Mouse (Mus musculus): ENCODE results near the gene Trio. TPM values are rescaled to one million over a fixed set of nuclear protein-coding genes. Genes with fewer than 3 reads are reported as not detected.
"Not testable (repeated sequence)": the region's sequence is repeated elsewhere in the genome, so short reads cannot be mapped to it uniquely, and the experiment has no call there.

The Trio gene
- polyA plus RNA-seq, 1 experiment from 2014 or later: 17.4 TPM

GRCm38 (mm10) chr15:27724298-27724697 is 301.4 kb downstream of the Trio start:
- Histone ChIP-seq H3K27me3 (ENCODE audit: insufficient read depth, low read length) (no peaks in the 10 kb centered on the region), H3K9me3 (replicated peaks; ENCODE audit: low read length) (no peaks in the 10 kb centered on the region), H3K4me3 (replicated peaks; ENCODE audit: low read depth, low read length) (no peak overlapping the region), H3K9ac (ENCODE audit: low read depth, low read length) (no peak overlapping the region), H3K36me3 (ENCODE audit: insufficient read depth, low read length) (no peaks in the 10 kb centered on the region; the same call in 1 of the 2 replicates), H3K27ac (peak overlapping the region; percentile 71; the same call in 1 of the 2 replicates), H3K4me2 (ENCODE audit: low read length) (peak overlapping the region; percentile 6; the same call in 1 of the 2 replicates), H3K4me1 (replicated peaks; ENCODE audit: insufficient read depth, low read length) (no peaks in the 10 kb centered on the region)
- TF ChIP-seq CTCF (IDR thresholded peaks at IDR 0.05; ENCODE audit: low read depth): no peak
- DNase-seq (ENCODE audit: low spot score): peak; percentile 52
- WGBS: 27% methylated on average over 6 of the region's 6 CpGs
- no peak; the same call in 1 of the 2 replicates for ATAC-seq (replicated peaks; ENCODE audit: low FRiP score, low read depth)

GRCm38 (mm10) chr15:27723746-27724145 is 301.9 kb downstream of the Trio start:
- no peaks in the 10 kb centered on the region for H3K27me3 ChIP-seq (ENCODE audit: insufficient read depth, low read length)
- no peak overlapping the region for H3K4me3 ChIP-seq (replicated peaks; ENCODE audit: low read depth, low read length)
- ATAC-seq (replicated peaks; ENCODE audit: low FRiP score, low read depth) (peak; percentile 33; the same call in 1 of the 2 replicates), DNase-seq (ENCODE audit: low spot score) (no peak)
- H3K4me1 ChIP-seq (replicated peaks; ENCODE audit: insufficient read depth, low read length): no peaks in the 10 kb centered on the region
- no peak overlapping the region for H3K27ac ChIP-seq
- 57% methylated on average over 6 of the region's 6 CpGs for WGBS
- no peaks in the 10 kb centered on the region; the same call in 1 of the 2 replicates for H3K36me3 ChIP-seq (ENCODE audit: insufficient read depth, low read length)
- no peak overlapping the region for H3K4me2 ChIP-seq (ENCODE audit: low read length)
- no peak for TF ChIP-seq CTCF (IDR thresholded peaks at IDR 0.05; ENCODE audit: low read depth)
- H3K9me3 ChIP-seq (replicated peaks; ENCODE audit: low read length): no peaks in the 10 kb centered on the region
- no peak overlapping the region for H3K9ac ChIP-seq (ENCODE audit: low read depth, low read length)

GRCm38 (mm10) chr15:27720297-27720696 is 305.4 kb downstream of the Trio start:
- H3K4me1 ChIP-seq (replicated peaks; ENCODE audit: insufficient read depth, low read length); H3K9me3 ChIP-seq (replicated peaks; ENCODE audit: low read length); H3K4me3 ChIP-seq (replicated peaks; ENCODE audit: low read depth, low read length); DNase-seq (ENCODE audit: low spot score); H3K27me3 ChIP-seq (ENCODE audit: insufficient read depth, low read length); H3K9ac ChIP-seq (ENCODE audit: low read depth, low read length); H3K36me3 ChIP-seq (ENCODE audit: insufficient read depth, low read length); H3K4me2 ChIP-seq (ENCODE audit: low read length); H3K27ac ChIP-seq; ATAC-seq (replicated peaks; ENCODE audit: low FRiP score, low read depth): not testable (repeated sequence)
- WGBS: 87% methylated on average over 8 of the region's 8 CpGs

- ATAC-seq (replicated peaks; ENCODE audit: low FRiP score, low read depth) (no peak), DNase-seq (ENCODE audit: low spot score) (no peak)
- Histone ChIP-seq H3K4me3 (replicated peaks; ENCODE audit: low read depth, low read length) (no peak overlapping the region), H3K4me1 (replicated peaks; ENCODE audit: insufficient read depth, low read length) (no peaks in the 10 kb centered on the region), H3K4me2 (ENCODE audit: low read length) (no peak overlapping the region), H3K27ac (no peak overlapping the region), H3K9me3 (replicated peaks; ENCODE audit: low read length) (no peaks in the 10 kb centered on the region), H3K36me3 (ENCODE audit: insufficient read depth, low read length) (no peaks in the 10 kb centered on the region), H3K9ac (ENCODE audit: low read depth, low read length) (no peak overlapping the region), H3K27me3 (ENCODE audit: insufficient read depth, low read length) (no peaks in the 10 kb centered on the region)
- no peak for TF ChIP-seq CTCF (IDR thresholded peaks at IDR 0.05; ENCODE audit: low read depth)
- 76% methylated on average over 7 of the region's 7 CpGs for WGBS
Measured at GRCm38 (mm10) chr15:27718668-27719067, 307.0 kb downstream of the Trio start.

- WGBS: 23% methylated on average over 3 of the region's 3 CpGs
- DNase-seq (ENCODE audit: low spot score): peak; percentile 82
- ATAC-seq (replicated peaks; ENCODE audit: low FRiP score, low read depth): peak; percentile 74; the same call in 1 of the 2 replicates
Measured at GRCm38 (mm10) chr15:27715331-27715730, 310.3 kb downstream of the Trio start.

GRCm38 (mm10) chr15:27710698-27711097 is 314.9 kb downstream of the Trio start:
- WGBS: 64% methylated on average over 9 of the region's 9 CpGs

More at GRCm38 (mm10) chr15:27715331-27715730, 310.3 kb downstream of the Trio start:
- Histone ChIP-seq H3K27ac (no peak overlapping the region), H3K9me3 (replicated peaks; ENCODE audit: low read length) (no peaks in the 10 kb centered on the region), H3K9ac (ENCODE audit: low read depth, low read length) (peak overlapping the region; percentile 42; the same call in 1 of the 2 replicates), H3K4me1 (replicated peaks; ENCODE audit: insufficient read depth, low read length) (no peaks in the 10 kb centered on the region), H3K4me3 (replicated peaks; ENCODE audit: low read depth, low read length) (no peak overlapping the region), H3K27me3 (ENCODE audit: insufficient read depth, low read length) (no peaks in the 10 kb centered on the region), H3K4me2 (ENCODE audit: low read length) (no peak overlapping the region), H3K36me3 (ENCODE audit: insufficient read depth, low read length) (no peaks in the 10 kb centered on the region)
- TF ChIP-seq CTCF (IDR thresholded peaks at IDR 0.05; ENCODE audit: low read depth): peak; percentile 76

More at GRCm38 (mm10) chr15:27710698-27711097, 314.9 kb downstream of the Trio start:
- H3K4me1 ChIP-seq (replicated peaks; ENCODE audit: insufficient read depth, low read length): no peaks in the 10 kb centered on the region
- DNase-seq (ENCODE audit: low spot score): no peak
- H3K4me3 ChIP-seq (replicated peaks; ENCODE audit: low read depth, low read length): no peak overlapping the region
- H3K9me3 ChIP-seq (replicated peaks; ENCODE audit: low read length): no peaks in the 10 kb centered on the region
- no peak for TF ChIP-seq CTCF (IDR thresholded peaks at IDR 0.05; ENCODE audit: low read depth)
- H3K36me3 ChIP-seq (ENCODE audit: insufficient read depth, low read length): no peaks in the 10 kb centered on the region
- H3K27me3 ChIP-seq (ENCODE audit: insufficient read depth, low read length): no peaks in the 10 kb centered on the region
- no peak overlapping the region for H3K27ac ChIP-seq
- H3K9ac ChIP-seq (ENCODE audit: low read depth, low read length): no peak overlapping the region
- ATAC-seq (replicated peaks; ENCODE audit: low FRiP score, low read depth): no peak
- H3K4me2 ChIP-seq (ENCODE audit: low read length): no peak overlapping the region
